Mouse (Mus musculus) limb, embryonic 14.5 days (tissue): ENCODE results near the gene Thrsp. TPM values are rescaled to one million over a fixed set of nuclear protein-coding genes. Genes with fewer than 3 reads are reported as not detected.

Experiments
- ATAC-seq: fragments of 200-750 bp; cut with Nextera tagmentation; 2 replicates; pipeline ENCODE4 v1.8.0; 2017; ENCODE audit warnings: low read depth, moderate number of reproducible peaks, moderate TSS enrichment; ENCODE audit not compliant: low FRiP score
- DNase-seq: peaks from one replicate; pipeline ENCODE4 v3.0.0-alpha.2; 2015; ENCODE audit warnings: low spot score
- H3K27ac ChIP-seq: fragments of 300-500 bp; sonication (generic); replicated peaks from 2 replicates; pipeline ENCODE4 v1.5.1; 2014; ENCODE audit warnings: low read depth, mild to moderate bottlenecking, low read length, moderate library complexity, mixed read lengths
- H3K27me3 ChIP-seq: fragments of 300-500 bp; sonication (generic); 2 replicates; pipeline ENCODE4 v1.6.1; 2014; ENCODE audit warnings: low read length, mixed read lengths; ENCODE audit not compliant: control insufficient read depth, insufficient read depth
- H3K36me3 ChIP-seq: fragments of 300-500 bp; sonication (generic); 2 replicates; pipeline ENCODE4 v1.6.1; 2014; ENCODE audit warnings: mild to moderate bottlenecking, low read length, moderate library complexity, mixed read lengths; ENCODE audit not compliant: control insufficient read depth, insufficient read depth
- H3K4me1 ChIP-seq: fragments of 300-500 bp; sonication (generic); 2 replicates; pipeline ENCODE4 v1.6.1; 2014; ENCODE audit warnings: antibody characterized with exemption, low read length, mixed read lengths; ENCODE audit not compliant: control insufficient read depth, insufficient read depth
- H3K4me2 ChIP-seq: fragments of 300-500 bp; sonication (generic); replicated peaks from 2 replicates; pipeline ENCODE4 v1.6.1; 2014; ENCODE audit warnings: low read depth, mild to moderate bottlenecking, low read length, moderate library complexity; ENCODE audit not compliant: severe bottlenecking
- H3K4me3 ChIP-seq: fragments of 300-500 bp; sonication (generic); replicated peaks from 2 replicates; pipeline ENCODE4 v1.5.1; 2014; ENCODE audit warnings: low read length
- H3K9ac ChIP-seq: fragments of 300-500 bp; sonication (generic); 2 replicates; pipeline ENCODE4 v1.6.1; 2014; ENCODE audit warnings: mild to moderate bottlenecking, low read depth, low read length, moderate library complexity; ENCODE audit not compliant: severe bottlenecking
- H3K9me3 ChIP-seq: fragments of 300-500 bp; sonication (generic); 2 replicates; pipeline ENCODE4 v1.6.1; 2016; ENCODE audit warnings: low read length; ENCODE audit not compliant: control insufficient read depth
- POLR2A ChIP-seq: fragments of 200-500 bp; IDR thresholded peaks from 2 replicates; pipeline ENCODE4 v1.8.0; 2012; ENCODE audit warnings: inconsistent platforms, mild to moderate bottlenecking, moderate library complexity, borderline replicate concordance; ENCODE audit not compliant: insufficient read depth, insufficient read length; ENCODE audit errors: extremely low read depth
- WGBS: fragments of 180-500 bp; shearing (Covaris S2); extraction: QIAGEN DNeasy Blood & Tissue Kit; methylation state at CpG from one replicate; pipeline ENCODE4 v1.1.7; 2014; 5-methylcytosine and 5-hydroxymethylcytosine counted together
- polyA plus RNA-seq, 2 experiments: library from polyadenylated mRNA; depleted of rRNA in 1 of 2; stranded (reverse) in 1 of 2; unstranded in 1 of 2; fragments of >200 nt; fragmentation: Nextera tagmentation in 1 of 2; extraction: Ambion mirVana in 1 of 2; gene quantifications; 2 replicates each; pipeline versions ENCODE4 v1.2.1 to v1.2.3; 2012 to 2014

Thrsp gene
- polyA plus RNA-seq, 2 experiments: 0.30 to 0.48 TPM

DNA sequence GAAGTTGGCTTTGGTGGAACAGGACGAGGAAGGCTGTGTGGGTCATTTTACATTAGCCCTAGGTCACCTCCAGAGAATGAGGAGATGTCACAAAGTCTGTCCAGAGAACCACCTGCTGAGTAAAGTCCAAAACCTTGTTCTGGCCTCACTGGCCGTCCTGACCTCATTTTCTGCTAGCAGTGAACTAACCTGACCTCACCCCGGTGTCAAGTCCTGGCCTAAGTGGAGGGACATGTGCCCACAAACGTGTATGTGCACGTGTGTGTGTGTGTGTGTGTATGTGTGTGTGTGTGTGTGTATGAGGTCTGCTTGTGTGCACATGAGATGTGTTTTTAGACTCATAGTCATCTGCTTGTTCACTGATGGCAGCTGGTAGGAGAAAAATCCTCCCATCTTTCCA is 6.2 kb upstream of the Thrsp start:
- Histone ChIP-seq H3K27me3 (no peaks in the 10 kb centered on the region), H3K27ac (no peak overlapping the region), H3K4me2 (no peak overlapping the region), H3K4me3 (no peak overlapping the region), H3K4me1 (peaks cover 2% of the 10 kb centered on the region; the same call in 1 of the 2 replicates), H3K36me3 (no peaks in the 10 kb centered on the region), H3K9me3 (no peaks in the 10 kb centered on the region), H3K9ac (no peak overlapping the region)
- DNase-seq: no peak
- 55% methylated on average over 5 of the region's 5 CpGs for WGBS
- no peak for ATAC-seq
- no peak for TF ChIP-seq POLR2A

GRCm38 (mm10) chr7:97420958-97421651 is 3.6 kb upstream of the Thrsp start:
- Histone ChIP-seq H3K27ac (no peak overlapping the region), H3K4me3 (no peak overlapping the region), H3K9ac (no peak overlapping the region), H3K4me2 (no peak overlapping the region), H3K9me3 (no peaks in the 10 kb centered on the region), H3K4me1 (peaks cover 2% of the 10 kb centered on the region; the same call in 1 of the 2 replicates), H3K27me3 (no peaks in the 10 kb centered on the region), H3K36me3 (no peaks in the 10 kb centered on the region)
- 82% methylated on average over 8 of the region's 8 CpGs for WGBS
- ATAC-seq (no peak), DNase-seq (no peak)
- TF ChIP-seq POLR2A: no peak

DNA sequence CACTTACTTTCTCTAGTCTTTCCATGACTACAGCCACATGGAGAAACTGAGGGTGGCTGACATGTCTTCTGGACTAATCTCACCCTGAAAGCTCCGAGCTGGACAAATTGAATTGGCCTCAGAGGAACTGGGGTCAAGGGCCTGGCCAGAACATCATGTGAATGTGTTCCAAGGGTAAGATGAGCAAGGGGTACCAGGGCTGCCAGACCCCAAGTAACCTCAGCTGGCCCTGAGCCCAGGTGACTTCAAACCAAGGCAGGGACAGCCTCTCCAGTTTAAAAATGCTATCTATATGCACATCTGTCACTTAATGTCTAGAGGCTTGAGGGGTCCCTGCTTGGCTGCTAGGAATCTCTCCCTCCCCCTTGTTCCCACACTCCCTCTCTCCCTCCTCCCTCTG is 2.9 kb upstream of the Thrsp start:
- TF ChIP-seq POLR2A: no peak

DNA sequence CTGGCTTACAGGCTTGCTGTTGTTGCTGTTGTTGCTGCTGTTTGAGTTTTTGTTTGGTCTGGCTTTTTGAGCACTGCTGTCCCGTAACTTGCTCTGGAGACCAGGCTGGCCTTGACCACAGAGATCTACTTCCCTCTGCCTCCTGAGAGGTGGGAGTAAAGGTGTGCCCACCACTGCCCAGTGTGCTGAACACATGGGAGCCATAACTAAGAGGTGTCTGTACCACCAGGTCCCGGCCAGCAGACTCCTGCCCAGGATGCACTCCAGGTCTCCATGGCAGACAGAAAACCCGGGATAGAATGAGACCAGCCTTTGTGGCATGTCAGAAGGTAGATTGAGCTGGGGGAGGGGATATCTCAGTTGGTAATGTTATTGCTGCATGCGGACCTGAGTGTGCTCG is 1.6 kb upstream of the Thrsp start:
- H3K4me2 ChIP-seq: no peak overlapping the region
- 0 out of 2 replicates have a peak overlapping the region, but pooled peaks have one; percentile 4 for H3K9ac ChIP-seq
- H3K9me3 ChIP-seq: no peaks in the 10 kb centered on the region
- DNase-seq (no peak), ATAC-seq (no peak)
- no peak overlapping the region for H3K4me3 ChIP-seq
- WGBS: 74% methylated on average over 5 of the region's 5 CpGs
- TF ChIP-seq POLR2A: no peak
- H3K27me3 ChIP-seq: no peaks in the 10 kb centered on the region
- peaks cover 8% of the 10 kb centered on the region; the same call in 1 of the 2 replicates for H3K4me1 ChIP-seq
- no peaks in the 10 kb centered on the region for H3K36me3 ChIP-seq
- no peak overlapping the region for H3K27ac ChIP-seq

More for the DNA sequence above, 2.9 kb upstream of the Thrsp start:
- ATAC-seq: no peak
- Histone ChIP-seq H3K9me3 (no peaks in the 10 kb centered on the region), H3K27ac (no peak overlapping the region), H3K4me1 (peaks cover 5% of the 10 kb centered on the region), H3K4me2 (no peak overlapping the region), H3K36me3 (no peaks in the 10 kb centered on the region), H3K27me3 (no peaks in the 10 kb centered on the region), H3K9ac (no peak overlapping the region), H3K4me3 (no peak overlapping the region)
- 60% methylated on average over 1 of the region's 1 CpGs for WGBS
- no peak for DNase-seq

GRCm38 (mm10) chr7:97418717-97419116 is 1.2 kb upstream of the Thrsp start:
- Histone ChIP-seq H3K27ac (no peak overlapping the region), H3K4me2 (no peak overlapping the region), H3K36me3 (no peaks in the 10 kb centered on the region), H3K9me3 (no peaks in the 10 kb centered on the region), H3K4me3 (no peak overlapping the region), H3K27me3 (no peaks in the 10 kb centered on the region), H3K9ac (no peak overlapping the region), H3K4me1 (peaks cover 8% of the 10 kb centered on the region; the same call in 1 of the 2 replicates)
- DNase-seq (no peak), ATAC-seq (no peak)
- TF ChIP-seq POLR2A: no peak
- WGBS: 83% methylated on average over 5 of the region's 5 CpGs
